Mouse (Mus musculus): ENCODE measurements at regions not wholly inside any gene's neighbourhood (a gene's known extent, or its start where the extent isn't known, plus 50 kb on each side); places are given as distances from the start of the nearest gene placed in this dataset.

DNA sequence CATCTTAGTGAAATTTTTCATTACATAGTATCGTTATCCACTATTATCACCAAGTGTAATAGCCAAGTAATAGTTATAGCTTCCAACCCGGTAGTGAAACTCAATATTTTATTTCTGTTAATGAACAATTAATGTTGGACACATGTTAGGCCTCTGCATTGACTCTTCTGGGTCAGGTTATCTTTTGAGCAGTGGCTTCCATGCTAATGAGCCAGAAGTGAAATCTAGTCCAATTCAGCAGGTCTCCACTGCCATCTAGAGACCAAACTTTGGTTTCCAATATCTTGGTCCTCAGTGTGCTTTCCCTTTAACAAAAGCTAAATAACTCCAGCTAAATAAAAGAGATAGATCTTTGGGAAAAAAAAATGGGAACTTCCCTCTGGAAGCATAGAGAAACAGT is 258.9 kb upstream of the Aldoart1 start:
- no peak for ATAC-seq (ENCODE audit: low FRiP score, low TSS enrichment)
- no peaks in the 10 kb centered on the region for H3K9me3 ChIP-seq (ENCODE audit: control insufficient read depth, low read length)
- TF ChIP-seq CTCF (IDR thresholded peaks at IDR 0.05; ENCODE audit: low read depth) (peak; percentile 70), EP300 (optimal IDR thresholded peaks at IDR 0.05) (no peak)
- H3K4me2 ChIP-seq (replicated peaks; ENCODE audit: low read depth), result no peak overlapping the region
- no peaks in the 10 kb centered on the region for H3K27me3 ChIP-seq (ENCODE audit: control insufficient read depth, insufficient read depth, low read length)
- 56% methylated on average over 2 of the region's 2 CpGs for WGBS
- H3K9ac ChIP-seq (ENCODE audit: low read length), result no peak overlapping the region
- no peak overlapping the region for H3K27ac ChIP-seq (replicated peaks)
- no peaks in the 10 kb centered on the region for H3K36me3 ChIP-seq (ENCODE audit: control insufficient read depth, insufficient read depth, low read length)
- H3K4me1 ChIP-seq (replicated peaks; ENCODE audit: control insufficient read depth, insufficient read depth), result no peaks in the 10 kb centered on the region
- DNase-seq (ENCODE audit: low spot score), result no peak
- H3K4me3 ChIP-seq (ENCODE audit: low read depth, low read length), result no peak overlapping the region

All from stomach, postnatal 0 days (tissue).